ENCODE assay signal across 10 mouse cellular contexts in genomic region chr1:193169856-193170255, GRCm38 (mm10). TPM values are rescaled to one million over a fixed set of nuclear protein-coding genes. Genes with fewer than 3 reads are reported as not detected.
DNase-seq lines count a peak whose midpoint lies in the region; ATAC-seq and TF ChIP-seq lines count a peak whose summit lies in the region.
"Had no signal": no experiment of that assay in that cellular context is flagged by ENCODE, and none has a peak within 500 bp of the region (broad histone marks: within the 10 kb centered on the region; RNA-seq: fewer than 3 reads in every experiment).

No protein-coding gene starts in this region.

- ATAC-seq in megakaryocyte-erythroid progenitor cell, adult 5-6 weeks (replicated peaks; ENCODE audit: low FRiP score, low TSS enrichment, poor library complexity, severe bottlenecking), result 0 out of 2 replicates have a peak, but pooled peaks have one; percentile 25
- no peak for ATAC-seq in erythroblast, adult 5-6 weeks (replicated peaks; ENCODE audit: low FRiP score, poor library complexity, severe bottlenecking)

- H3K9me3 ChIP-seq in MEL (replicated peaks; ENCODE audit: insufficient read depth, low read length), result no peaks in the 10 kb centered on the region
- H3K9me3 ChIP-seq: limb, embryonic 15.5 days had no signal

- peaks cover 0 to 34% of the 10 kb centered on the region in 2 experiments; a peak in 2 of 4 replicates for H3K36me3 ChIP-seq in MEL (ENCODE audit: control insufficient read depth in 1 of 2, insufficient read depth in 2 of 2, low read length in 2 of 2)
- H3K36me3 ChIP-seq: limb, embryonic 15.5 days had no signal

- H3K4me3 ChIP-seq in MEL (ENCODE audit: control insufficient read depth in 1 of 2, insufficient read depth in 1 of 2, low read depth in 2 of 2, low read length in 2 of 2), result no peak overlapping the region
- H3K4me3 ChIP-seq: heart, adult 2 months; limb, embryonic 15.5 days had no signal

- no peak for TF ChIP-seq RAD21 in MEL (IDR thresholded peaks at IDR 0.05; ENCODE audit: low read depth, low read length)

- no peak for TF ChIP-seq CTCF in MEL (IDR thresholded peaks at IDR 0.05 in 2 of 3, conservative IDR thresholded peaks at IDR 0.05 in 1 of 3; ENCODE audit: control insufficient read depth in 1 of 3, insufficient read depth in 1 of 3, low read depth in 2 of 3, low read length in 3 of 3, poor library complexity in 1 of 3, severe bottlenecking in 1 of 3)
- no peak for TF ChIP-seq CTCF in brain, embryonic 14.5 days (IDR thresholded peaks at IDR 0.05; ENCODE audit: borderline replicate concordance, extremely low read depth, insufficient read depth, insufficient read length)

- no peaks in the 10 kb centered on the region for H3K27me3 ChIP-seq in MEL (ENCODE audit: control insufficient read depth in 1 of 2, insufficient read depth in 2 of 2, low read length in 2 of 2)
- H3K27me3 ChIP-seq: limb, embryonic 15.5 days had no signal

- H3K27ac ChIP-seq in MEL (ENCODE audit: control insufficient read depth, low read depth, low read length), result no peak overlapping the region
- H3K27ac ChIP-seq: heart, adult 2 months; limb, embryonic 15.5 days had no signal

- no peak for TF ChIP-seq EP300 in MEL (IDR thresholded peaks at IDR 0.05; ENCODE audit: low read depth in 1 of 2, low read length in 2 of 2)

- peak; percentile 26 for DNase-seq in kidney, postnatal 14 days
- DNase-seq in kidney, postnatal 4 days, result no peak
- peak; percentile 88 for DNase-seq in MEL (ENCODE audit: low read depth, low spot score)
- peak; percentile 63 for DNase-seq in brain, embryonic 14.5 days (ENCODE audit: low read depth)
- DNase-seq in spleen, postnatal 10 days (ENCODE audit: low spot score in 2 of 2), result no peak
- DNase-seq in layer of hippocampus, adult 11-12 months (ENCODE audit: low spot score), result no peak

- no peak for TF ChIP-seq POLR2A in MEL (IDR thresholded peaks at IDR 0.05; ENCODE audit: control insufficient read depth in 1 of 2, insufficient read depth in 1 of 2, low read depth in 1 of 2, low read length in 2 of 2, poor library complexity in 1 of 2)
- no peak for TF ChIP-seq POLR2A in brain, embryonic 14.5 days (IDR thresholded peaks at IDR 0.05; ENCODE audit: borderline replicate concordance, extremely low read depth, insufficient read depth, insufficient read length, poor library complexity, severe bottlenecking)

- H3K9ac ChIP-seq in MEL (ENCODE audit: control insufficient read depth, low read depth, low read length, poor library complexity, severe bottlenecking), result no peak overlapping the region
- H3K9ac ChIP-seq: limb, embryonic 15.5 days had no signal

- H3K79me2 ChIP-seq in MEL (ENCODE audit: control insufficient read depth, insufficient read depth, low read length, poor library complexity), result peaks cover 12% of the 10 kb centered on the region

- peaks cover 3 to 35% of the 10 kb centered on the region in 2 experiments for H3K4me1 ChIP-seq in MEL (ENCODE audit: control insufficient read depth in 1 of 2, insufficient read depth in 2 of 2, low read length in 2 of 2)

TF ChIP-seq in MEL, 35 proteins besides CTCF, POLR2A, EP300 and RAD21 (continues in another document):
- no peak for TF ChIP-seq MAZ (IDR thresholded peaks at IDR 0.05; ENCODE audit: low read depth, low read length)
- TF ChIP-seq NRF1 (IDR thresholded peaks at IDR 0.05; ENCODE audit: insufficient read depth, low read depth, low read length, poor library complexity, severe bottlenecking), result no peak
- no peak for TF ChIP-seq USF2 (IDR thresholded peaks at IDR 0.05; ENCODE audit: borderline replicate concordance in 1 of 2, insufficient read depth in 1 of 2, low read depth in 1 of 2, low read length in 2 of 2)
- TF ChIP-seq MYC (IDR thresholded peaks at IDR 0.05; ENCODE audit: low read depth, low read length), result peak; percentile 38; the same call in 1 of the 2 replicates
- TF ChIP-seq USF1 (IDR thresholded peaks at IDR 0.05; ENCODE audit: low read depth, low read length), result no peak
- TF ChIP-seq CHD2 (IDR thresholded peaks at IDR 0.05; ENCODE audit: low read length), result no peak
- TF ChIP-seq MAFK (IDR thresholded peaks at IDR 0.05; ENCODE audit: borderline replicate concordance, low read depth, low read length), result no peak
- peak; percentile 47 for TF ChIP-seq GATA1 (IDR thresholded peaks at IDR 0.05; ENCODE audit: low read depth, low read length)
- TF ChIP-seq NELFE (IDR thresholded peaks at IDR 0.05; ENCODE audit: low read depth, low read length), result no peak
- TF ChIP-seq ETS1 (IDR thresholded peaks at IDR 0.05; ENCODE audit: low read depth, low read length), result peak; percentile 98
- TF ChIP-seq GABPA (IDR thresholded peaks at IDR 0.05; ENCODE audit: low read depth, low read length), result no peak
- TF ChIP-seq TBP (IDR thresholded peaks at IDR 0.05; ENCODE audit: low read depth, low read length), result no peak
- TF ChIP-seq BHLHE40 (IDR thresholded peaks at IDR 0.05; ENCODE audit: borderline replicate concordance, low read depth, low read length), result no peak
- TF ChIP-seq POLR2AphosphoS2 (IDR thresholded peaks at IDR 0.05; ENCODE audit: low read length), result no peak
- TF ChIP-seq SIN3A (IDR thresholded peaks at IDR 0.05; ENCODE audit: low read length), result peak; percentile 89
- no peak for TF ChIP-seq MYB (IDR thresholded peaks at IDR 0.05; ENCODE audit: low read depth, low read length)
- TF ChIP-seq ELF1 (IDR thresholded peaks at IDR 0.05; ENCODE audit: low read depth, low read length), result 0 out of 2 replicates have a peak, but pooled peaks have one; percentile 38
- no peak for TF ChIP-seq CHD1 (IDR thresholded peaks at IDR 0.05; ENCODE audit: low read depth, low read length)
- no peak for TF ChIP-seq ZC3H11A (IDR thresholded peaks at IDR 0.05; ENCODE audit: low read depth, low read length)
- TF ChIP-seq POLR2AphosphoS5 (IDR thresholded peaks at IDR 0.05; ENCODE audit: borderline replicate concordance, low read depth, low read length), result no peak
- TF ChIP-seq E2F4 (IDR thresholded peaks at IDR 0.05; ENCODE audit: borderline replicate concordance, low read depth, low read length), result no peak
- TF ChIP-seq MXI1 (IDR thresholded peaks at IDR 0.05; ENCODE audit: low read depth, low read length), result peak; percentile 72
- no peak for TF ChIP-seq SMC3 (IDR thresholded peaks at IDR 0.05; ENCODE audit: low read depth, low read length)

RNA-seq across cellular contexts. Expression of gene A130010J15Rik, which starts 2.0 kb away (rescaled TPM):
- total RNA-seq in MEL (2012; rRNA removed), result 12.5 and 13.2 TPM in 2 replicates
- polyA plus RNA-seq in MEL (2012; ENCODE audit: insufficient read depth in 1 of 2, insufficient read length in 2 of 2, low read depth in 1 of 2, low replicate concordance in 2 of 2, missing spikeins in 1 of 2), result 1 to 10 TPM in 1 of 2 experiments, not detected in 1; 5.8 TPM
- 7.6 and 7.9 TPM in 2 replicates for polyA plus RNA-seq in brain, embryonic 14.5 days (2012; rRNA removed)
- total RNA-seq in megakaryocyte-erythroid progenitor cell, adult 5-6 weeks (2014; fragmentation: Nextera tagmentation), result 6.6 and 6.9 TPM in 2 replicates
- total RNA-seq in megakaryocyte-erythroid progenitor cell, adult 5-6 weeks (2017), result 12.0 and 13.1 TPM in 2 replicates
- total RNA-seq in erythroblast, adult 5-6 weeks (2015; ENCODE audit: low replicate concordance), result 2.9 and 5.0 TPM in 2 replicates
- total RNA-seq in erythroblast, adult 5-6 weeks (2017; ENCODE audit: low replicate concordance), result 1.3 and 1.4 TPM in 2 replicates

RNA-seq across cellular contexts. Expression of gene Irf6, which starts 16.9 kb away (rescaled TPM):
- 0.03 and 0.15 TPM in 2 replicates for total RNA-seq in MEL (2012; rRNA removed)
- under 1 TPM in 1 of 2 experiments, not detected in 1; 0.19 TPM for polyA plus RNA-seq in MEL (2012; ENCODE audit: insufficient read depth in 1 of 2, insufficient read length in 2 of 2, low read depth in 1 of 2, low replicate concordance in 2 of 2, missing spikeins in 1 of 2)
- 1.1 and 1.2 TPM in 2 replicates for polyA plus RNA-seq in brain, embryonic 14.5 days (2012; rRNA removed)
- 1.0 TPM in 1 of 2 replicates, not detected in the other for total RNA-seq in megakaryocyte-erythroid progenitor cell, adult 5-6 weeks (2014; fragmentation: Nextera tagmentation)
- 0.19 and 0.50 TPM in 2 replicates for total RNA-seq in megakaryocyte-erythroid progenitor cell, adult 5-6 weeks (2017)
- not detected in 2 replicates for total RNA-seq in erythroblast, adult 5-6 weeks (2015; ENCODE audit: low replicate concordance)
- 0.42 TPM in 1 of 2 replicates, not detected in the other for total RNA-seq in erythroblast, adult 5-6 weeks (2017; ENCODE audit: low replicate concordance)

RNA-seq across cellular contexts. Expression of gene Traf3ip3, which starts 31.6 kb away (rescaled TPM):
- total RNA-seq in MEL (2012; rRNA removed), result 5.2 and 7.2 TPM in 2 replicates
- polyA plus RNA-seq in MEL (2012; ENCODE audit: insufficient read depth in 1 of 2, insufficient read length in 2 of 2, low read depth in 1 of 2, low replicate concordance in 2 of 2, missing spikeins in 1 of 2), result 1 to 10 TPM in 1 of 2 experiments, not detected in 1; 9.7 TPM
- polyA plus RNA-seq in brain, embryonic 14.5 days (2012; rRNA removed), result 0.82 and 0.96 TPM in 2 replicates
- total RNA-seq in megakaryocyte-erythroid progenitor cell, adult 5-6 weeks (2014; fragmentation: Nextera tagmentation), result 16.3 and 37.9 TPM in 2 replicates
- 2.8 and 12.9 TPM in 2 replicates for total RNA-seq in megakaryocyte-erythroid progenitor cell, adult 5-6 weeks (2017)
- total RNA-seq in erythroblast, adult 5-6 weeks (2015; ENCODE audit: low replicate concordance), result 11.9 and 23.1 TPM in 2 replicates
- 18.1 and 40.7 TPM in 2 replicates for total RNA-seq in erythroblast, adult 5-6 weeks (2017; ENCODE audit: low replicate concordance)

RNA-seq across cellular contexts. Expression of gene Lamb3, which starts 37.6 kb away (rescaled TPM):
- 0.35 TPM in 1 of 2 replicates, not detected in the other for total RNA-seq in MEL (2012; rRNA removed)
- under 1 TPM in 1 of 2 experiments, not detected in 1; 0.03 TPM for polyA plus RNA-seq in MEL (2012; ENCODE audit: insufficient read depth in 1 of 2, insufficient read length in 2 of 2, low read depth in 1 of 2, low replicate concordance in 2 of 2, missing spikeins in 1 of 2)
- 0.67 and 0.79 TPM in 2 replicates for polyA plus RNA-seq in brain, embryonic 14.5 days (2012; rRNA removed)
- total RNA-seq in megakaryocyte-erythroid progenitor cell, adult 5-6 weeks (2014; fragmentation: Nextera tagmentation), result 0.42 TPM in 1 of 2 replicates, not detected in the other
- not detected in 2 replicates for total RNA-seq in megakaryocyte-erythroid progenitor cell, adult 5-6 weeks (2017)
- total RNA-seq in erythroblast, adult 5-6 weeks (2015; ENCODE audit: low replicate concordance), result 0.58 and 11.1 TPM in 2 replicates
- total RNA-seq in erythroblast, adult 5-6 weeks (2017; ENCODE audit: low replicate concordance), result 1.8 and 4.1 TPM in 2 replicates

RNA-seq across cellular contexts. Expression of gene Diexf, which starts 39.8 kb away (rescaled TPM):
- total RNA-seq in MEL (2012; rRNA removed), result 20.6 and 21.8 TPM in 2 replicates
- 10 to 100 TPM in 1 of 2 experiments, not detected in 1; 45.4 TPM for polyA plus RNA-seq in MEL (2012; ENCODE audit: insufficient read depth in 1 of 2, insufficient read length in 2 of 2, low read depth in 1 of 2, low replicate concordance in 2 of 2, missing spikeins in 1 of 2)
- 30.2 and 37.0 TPM in 2 replicates for polyA plus RNA-seq in brain, embryonic 14.5 days (2012; rRNA removed)
- total RNA-seq in megakaryocyte-erythroid progenitor cell, adult 5-6 weeks (2014; fragmentation: Nextera tagmentation), result 20.6 and 27.2 TPM in 2 replicates
- 15.5 and 39.4 TPM in 2 replicates for total RNA-seq in megakaryocyte-erythroid progenitor cell, adult 5-6 weeks (2017)
- 1.9 and 12.7 TPM in 2 replicates for total RNA-seq in erythroblast, adult 5-6 weeks (2015; ENCODE audit: low replicate concordance)
- total RNA-seq in erythroblast, adult 5-6 weeks (2017; ENCODE audit: low replicate concordance), result 2.7 and 2.8 TPM in 2 replicates

Comparison
In these comparisons a context has a peak if more than half of its experiments do, and no peak if none do; other contexts are left out.
1. DNase-seq: peak in kidney, postnatal 14 days (single experiment), MEL (single experiment) and brain, embryonic 14.5 days (single experiment); none in kidney, postnatal 4 days (0 of 2), spleen, postnatal 10 days (0 of 2) and layer of hippocampus, adult 11-12 months (single experiment).